Comparison of ENCODE assay signal across 11 mouse cellular contexts in genomic region chr16:33698277-33698790, GRCm38 (mm10). TPM values are rescaled to one million over a fixed set of nuclear protein-coding genes. Genes with fewer than 3 reads are reported as not detected.
A peak's percentile ranks its signal among the peaks of the same experiment; 100 is the strongest.
DNase-seq lines count a peak whose midpoint lies in the region; ATAC-seq and TF ChIP-seq lines count a peak whose summit lies in the region.
"Had no signal": no experiment of that assay in that cellular context is flagged by ENCODE, and none has a peak within 500 bp of the region (broad histone marks: within the 10 kb centered on the region; RNA-seq: fewer than 3 reads in every experiment).

No protein-coding gene starts in this region.

- H3K4me2 ChIP-seq in forebrain, embryonic 15.5 days (replicated peaks): no peak overlapping the region
- H3K4me2 ChIP-seq in midbrain, embryonic 13.5 days (replicated peaks): no peak overlapping the region

- WGBS in forebrain, embryonic 15.5 days: 77% methylated on average over 12 of the region's 12 CpGs
- WGBS in midbrain, embryonic 13.5 days: 72% methylated on average over 12 of the region's 12 CpGs

- no peaks in the 10 kb centered on the region for H3K36me3 ChIP-seq in forebrain, embryonic 15.5 days
- no peaks in the 10 kb centered on the region for H3K36me3 ChIP-seq in midbrain, embryonic 13.5 days

- no peaks in the 10 kb centered on the region for H3K9me3 ChIP-seq in forebrain, embryonic 15.5 days
- H3K9me3 ChIP-seq in midbrain, embryonic 13.5 days: no peaks in the 10 kb centered on the region

- TF ChIP-seq CTCF in layer of hippocampus, adult 2 months (conservative IDR thresholded peaks at IDR 0.05): no peak

- ATAC-seq in forebrain, embryonic 15.5 days (replicated peaks): no peak
- ATAC-seq in midbrain, embryonic 13.5 days: no peak

- H3K27ac ChIP-seq in layer of hippocampus, adult 2 months: peak overlapping the region; percentile 69; the same call in 1 of the 2 replicates
- peak overlapping the region; percentile 76 for H3K27ac ChIP-seq in forebrain, embryonic 15.5 days (replicated peaks)
- peak overlapping the region; percentile 68 for H3K27ac ChIP-seq in midbrain, embryonic 13.5 days
- H3K27ac ChIP-seq: macrophage had no signal

- peaks cover 55% of the 10 kb centered on the region for H3K4me1 ChIP-seq in forebrain, embryonic 15.5 days
- peaks cover 58% of the 10 kb centered on the region for H3K4me1 ChIP-seq in midbrain, embryonic 13.5 days (replicated peaks)

- no peak overlapping the region for H3K4me3 ChIP-seq in layer of hippocampus, adult 2 months
- no peak overlapping the region for H3K4me3 ChIP-seq in forebrain, embryonic 15.5 days
- H3K4me3 ChIP-seq in midbrain, embryonic 13.5 days (replicated peaks): no peak overlapping the region

- no peak overlapping the region for H3K9ac ChIP-seq in forebrain, embryonic 15.5 days (replicated peaks)
- H3K9ac ChIP-seq in midbrain, embryonic 13.5 days (replicated peaks): no peak overlapping the region

- H3K27me3 ChIP-seq in forebrain, embryonic 15.5 days: no peaks in the 10 kb centered on the region
- H3K27me3 ChIP-seq in midbrain, embryonic 13.5 days: no peaks in the 10 kb centered on the region

- DNase-seq in layer of hippocampus, adult 2 months (ENCODE audit: low spot score in 2 of 2): no peak
- DNase-seq in layer of hippocampus, adult 9-11 months: no peak
- DNase-seq in adipocyte (ENCODE audit: low spot score): peak; percentile 82
- DNase-seq in retina, postnatal 1 day: no peak
- no peak for DNase-seq in embryo, embryonic 10.5 days (ENCODE audit: low spot score)
- DNase-seq in thymus, postnatal 10 days (ENCODE audit: low spot score in 2 of 2): no peak
- DNase-seq: cerebellum, adult 2 months; right cerebral cortex, adult 18-20 months had no signal

RNA-seq across cellular contexts. Expression of gene Heg1, which starts 14.2 kb away (rescaled TPM):
- total RNA-seq in layer of hippocampus, adult 2 months (2021): 10 to 100 TPM; 24.6 to 28.8 TPM
- 20.3 and 22.4 TPM in 2 replicates for polyA plus RNA-seq in forebrain, embryonic 15.5 days (2015; fragmentation: Nextera tagmentation; extraction: Ambion mirVana)
- 17.4 and 19.2 TPM in 2 replicates for polyA plus RNA-seq in midbrain, embryonic 13.5 days (2015; fragmentation: Nextera tagmentation; extraction: Ambion mirVana)
